Mouse (Mus musculus): ENCODE measurements around the gene Gnpnat1.
"Not testable (repeated sequence)": the region's sequence is repeated elsewhere in the genome, so short reads cannot be mapped to it uniquely, and the experiment has no call there.

The Gnpnat1 gene

DNA sequence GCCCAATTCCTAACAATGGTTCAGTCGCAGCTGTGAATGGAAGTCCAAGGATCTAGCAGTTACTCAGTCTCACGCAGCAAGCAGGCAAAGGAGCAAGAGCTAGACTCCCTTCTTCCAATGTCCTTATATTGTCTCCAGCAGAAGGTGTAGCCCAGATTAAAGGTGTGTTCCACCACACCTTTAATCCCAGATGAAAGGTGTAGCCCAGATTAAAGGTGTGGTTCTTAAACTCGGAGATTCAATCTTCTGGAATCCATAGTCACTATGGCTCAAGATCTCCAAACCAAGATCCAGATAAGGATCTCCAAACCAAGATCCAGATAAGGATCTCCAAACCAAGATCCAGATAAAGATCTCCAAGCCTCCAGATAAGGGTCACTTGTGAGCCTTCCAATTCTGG lies at the start of gene Gnpnat1:
Gene Gnpnat1 (minus strand): TSS at position 101 of the 400 bp plus-strand sequence.
- not testable (repeated sequence) for DNase-seq

DNA sequence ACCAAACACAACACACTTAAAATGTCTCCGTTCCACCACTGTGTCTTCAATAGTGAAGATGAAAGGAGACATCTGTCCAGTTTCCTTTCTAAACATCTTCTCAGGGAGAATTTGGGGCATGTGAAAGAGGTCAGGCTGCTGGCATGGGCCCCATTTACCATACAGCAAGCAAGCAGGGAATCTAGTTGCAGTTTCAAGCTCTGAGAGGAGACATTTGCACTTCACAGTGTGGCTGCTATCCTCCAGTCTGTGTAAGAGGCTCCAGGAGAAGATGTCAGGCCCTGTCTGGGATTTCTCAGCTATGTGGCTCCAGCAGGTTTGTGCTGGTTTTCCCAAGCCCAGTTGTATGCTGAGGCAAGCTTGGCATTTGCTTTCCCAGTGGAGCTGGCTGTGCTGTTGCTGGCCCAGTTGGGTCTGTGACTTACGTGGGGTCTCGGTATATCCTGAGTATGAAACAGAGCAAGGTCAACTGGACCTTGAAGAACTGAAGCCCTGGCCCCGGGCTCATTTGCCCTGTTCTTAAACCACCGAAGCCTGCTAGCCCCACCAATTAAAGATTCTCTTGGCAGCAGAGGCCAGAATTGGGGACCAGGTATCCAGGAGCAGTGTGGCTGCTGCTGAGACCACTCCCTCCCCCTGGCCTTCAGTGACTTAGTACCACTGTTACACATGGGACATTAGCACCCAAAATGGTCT lies 49.0 kb upstream of the Gnpnat1 start:
- DNase-seq, result peak; percentile 55

DNA sequence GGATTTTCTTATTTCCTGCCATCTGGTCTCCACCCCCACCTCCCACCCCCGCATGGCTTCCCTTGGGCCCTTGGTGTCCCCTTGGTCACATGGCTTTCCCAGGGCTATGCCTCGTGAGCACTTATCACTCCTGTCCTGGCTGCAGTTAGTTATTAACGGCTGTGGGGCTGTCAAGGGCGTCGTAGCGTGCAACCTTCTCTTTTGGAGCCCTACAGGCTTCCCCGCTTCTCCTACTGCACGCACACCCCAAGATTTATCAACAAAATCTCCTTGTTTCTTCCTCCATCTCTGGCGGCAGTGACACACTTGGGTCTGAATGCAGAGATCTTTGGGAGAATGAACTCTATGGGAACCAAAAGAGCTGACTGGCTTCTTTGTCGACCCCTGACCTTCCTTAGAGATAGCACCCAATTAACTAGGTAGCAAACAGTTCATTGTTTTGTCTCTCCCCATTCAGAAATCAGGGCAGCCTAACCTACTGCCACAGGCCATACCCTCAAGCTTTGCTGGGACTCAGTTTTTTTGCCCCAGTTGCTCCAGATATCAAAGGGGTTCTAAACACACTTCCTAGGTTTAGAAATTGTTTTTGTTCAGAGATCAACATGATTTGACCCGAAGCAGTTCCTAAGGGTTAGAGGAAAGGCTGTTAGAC lies 48.3 kb upstream of the Gnpnat1 start:
- peak; percentile 74 for DNase-seq

DNA sequence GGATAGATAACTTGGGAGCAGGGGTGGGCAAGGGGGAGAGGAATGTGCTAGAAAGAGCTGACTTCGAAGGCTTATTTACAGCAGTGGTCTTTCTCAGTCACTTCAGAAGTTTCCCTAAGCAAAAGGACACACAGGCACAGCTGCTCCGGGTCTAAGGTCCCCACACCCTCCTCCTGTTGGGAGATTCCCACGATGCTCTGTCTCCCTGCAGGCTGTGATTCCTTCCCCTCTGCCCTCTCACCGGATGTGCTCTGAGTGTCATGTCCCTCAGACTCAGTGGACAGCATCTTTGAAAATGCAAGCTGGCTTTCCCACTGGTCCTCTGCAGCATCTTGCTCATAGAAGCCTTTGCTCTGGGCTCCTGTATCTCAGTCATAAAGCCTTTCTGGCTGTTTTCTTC lies 47.4 kb upstream of the Gnpnat1 start:
- DNase-seq, result peak; percentile 41

DNA sequence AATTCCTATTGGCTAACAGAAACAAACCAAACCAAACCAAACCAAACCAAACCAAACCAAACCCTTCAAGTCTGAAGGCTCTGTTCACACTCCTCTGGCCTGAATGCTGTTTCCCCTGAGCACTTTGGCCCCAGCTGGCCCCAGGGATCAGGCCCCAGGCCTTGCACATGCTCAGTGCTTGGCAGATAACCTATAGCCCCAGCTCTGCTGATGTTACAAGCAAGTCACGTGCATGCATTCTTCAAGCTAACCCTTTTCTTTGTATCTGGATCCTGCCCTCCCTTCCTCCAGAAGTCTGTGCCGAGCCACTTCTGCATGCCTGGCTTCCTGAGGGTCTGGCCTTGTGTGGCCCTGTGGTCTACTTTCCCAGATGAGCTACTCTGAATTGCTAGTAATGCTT lies 46.4 kb upstream of the Gnpnat1 start:
- no peak for DNase-seq

DNA sequence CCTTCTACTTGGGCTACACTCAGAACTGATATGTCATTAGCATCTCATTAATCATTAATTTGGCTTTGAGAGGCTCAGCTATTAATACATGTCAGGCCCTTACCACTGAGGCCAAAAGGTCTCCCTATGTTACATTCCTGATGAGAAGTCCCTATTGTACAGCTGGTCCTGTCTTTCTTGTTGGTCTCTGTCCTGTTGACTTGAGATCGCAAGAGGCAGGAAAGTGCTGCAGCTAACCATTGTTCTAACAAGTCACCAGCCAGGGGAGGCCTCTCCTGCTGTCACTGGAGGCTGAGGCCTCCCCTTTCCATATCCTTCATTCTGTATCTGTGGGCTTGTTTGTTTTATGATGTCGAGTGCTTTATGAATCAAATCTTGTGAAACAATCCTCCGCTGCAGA lies 42.1 kb upstream of the Gnpnat1 start:
- no peak for DNase-seq

DNA sequence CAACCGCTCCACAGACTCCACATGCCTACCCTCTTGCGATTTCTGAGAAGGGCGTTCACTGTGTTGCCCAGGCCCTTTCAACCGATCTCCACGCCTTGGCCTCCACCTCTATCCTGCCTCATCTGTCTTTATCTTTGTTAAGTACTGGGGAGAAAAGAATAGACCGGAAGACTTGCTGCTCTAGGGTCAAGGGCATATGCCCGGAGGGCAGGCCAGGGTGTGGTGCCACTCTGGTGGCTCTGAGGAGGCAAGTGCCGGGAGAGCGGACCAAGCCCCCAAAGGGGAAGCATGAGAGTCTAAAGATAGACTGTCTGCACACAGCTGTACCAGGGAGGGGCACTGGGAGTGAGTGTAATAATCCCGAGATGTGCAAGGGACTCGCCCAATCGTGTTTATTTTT lies 40.7 kb upstream of the Gnpnat1 start:
- no peak for DNase-seq

DNA sequence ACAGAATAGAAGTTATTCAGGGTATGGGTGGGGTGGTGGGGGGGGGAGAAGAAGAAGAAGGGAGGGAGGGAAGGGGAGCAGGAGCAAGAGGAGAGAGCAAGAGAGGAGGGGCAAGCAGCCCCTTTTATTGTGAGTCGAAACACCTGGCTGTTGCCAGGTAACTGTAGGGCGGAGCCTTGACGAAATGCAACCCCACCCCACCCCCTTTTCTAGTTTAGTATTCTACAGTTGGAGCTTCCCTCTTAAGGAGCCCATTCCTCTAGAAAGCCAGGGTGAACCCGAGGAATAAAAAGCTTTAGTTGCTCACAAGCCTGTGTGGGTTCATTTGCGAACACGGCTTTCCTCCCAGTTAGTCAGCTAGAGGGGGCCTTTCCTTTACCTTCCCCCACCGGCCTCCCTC lies 40.2 kb upstream of the Gnpnat1 start:
- no peak for DNase-seq

DNA sequence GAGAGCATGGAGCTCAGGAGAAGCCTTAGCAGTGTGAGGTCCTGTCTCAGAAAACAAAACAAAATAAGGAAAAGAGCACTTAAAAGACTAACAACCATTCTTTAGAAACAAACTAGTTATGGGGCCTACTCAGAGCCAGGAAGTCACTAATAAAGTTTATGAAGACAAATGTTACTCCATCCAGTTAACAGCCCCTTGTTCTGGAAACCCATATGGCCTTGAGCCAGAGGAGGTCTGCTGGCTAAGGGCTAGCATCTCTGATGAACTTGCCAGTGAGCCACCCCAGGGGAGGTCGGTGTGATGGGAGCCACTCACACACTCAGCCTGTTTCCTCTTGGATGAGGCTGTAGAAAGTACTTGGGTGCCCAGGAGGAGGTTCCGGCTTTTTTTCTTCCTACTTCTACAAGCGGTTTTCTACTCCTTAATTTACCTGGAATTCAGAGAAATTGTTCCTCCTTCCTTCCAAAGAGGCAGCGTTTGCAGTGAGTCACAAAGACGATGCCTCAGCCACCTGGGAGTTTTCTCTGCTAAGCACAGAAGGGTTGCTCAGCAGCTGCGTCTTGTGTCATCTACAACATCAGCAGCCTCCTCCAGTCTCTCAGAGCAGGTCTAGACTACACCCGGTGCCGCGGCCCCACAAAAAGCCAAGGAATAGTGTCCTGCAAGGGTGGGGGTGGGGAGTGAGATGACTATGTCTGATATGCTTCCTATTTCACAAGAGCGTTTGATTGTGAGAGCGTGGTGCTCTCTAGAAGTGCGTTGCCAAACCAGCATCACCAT lies 38.3 kb upstream of the Gnpnat1 start:
- no peak for DNase-seq

DNA sequence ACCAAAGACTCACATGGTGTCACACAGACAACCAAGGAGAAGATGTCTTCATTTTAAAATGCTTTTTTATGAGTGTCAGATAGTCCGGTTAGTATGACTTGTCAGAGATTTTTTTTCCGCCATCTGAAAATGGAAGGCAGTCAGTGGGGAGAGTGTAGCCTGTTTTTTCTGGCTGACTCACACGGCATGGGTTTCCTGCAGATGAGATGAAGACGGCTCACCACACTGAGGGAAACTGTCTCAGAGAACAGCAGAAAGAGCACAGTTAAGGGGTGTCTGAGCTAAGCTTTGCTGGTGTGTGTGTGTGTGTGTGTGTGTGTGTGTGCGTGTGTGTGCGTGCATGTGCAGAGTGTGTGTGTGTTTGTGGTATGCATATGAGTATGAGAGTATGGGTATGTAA lies 36.6 kb upstream of the Gnpnat1 start:
- DNase-seq, result no peak

DNA sequence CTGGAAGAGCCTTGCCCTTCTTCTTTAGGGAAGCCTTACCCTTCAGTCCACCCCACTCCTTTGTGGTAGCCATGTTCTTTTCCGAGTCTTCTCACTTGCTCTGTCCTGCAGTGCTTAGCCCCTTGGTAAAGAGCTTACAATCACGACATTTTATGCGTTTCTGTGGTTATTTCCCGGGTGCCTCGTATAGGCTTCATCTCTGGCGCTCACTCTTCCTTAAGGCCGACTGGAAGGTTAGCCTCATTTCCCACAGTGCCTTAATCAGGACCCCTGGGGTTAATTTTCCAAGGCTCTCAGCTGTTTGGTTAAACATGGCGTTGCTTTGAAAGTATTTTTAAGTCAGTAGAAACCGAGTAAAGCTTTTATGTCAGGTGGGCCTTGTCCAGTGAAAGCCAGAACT lies 34.7 kb upstream of the Gnpnat1 start:
- DNase-seq, result no peak

DNA sequence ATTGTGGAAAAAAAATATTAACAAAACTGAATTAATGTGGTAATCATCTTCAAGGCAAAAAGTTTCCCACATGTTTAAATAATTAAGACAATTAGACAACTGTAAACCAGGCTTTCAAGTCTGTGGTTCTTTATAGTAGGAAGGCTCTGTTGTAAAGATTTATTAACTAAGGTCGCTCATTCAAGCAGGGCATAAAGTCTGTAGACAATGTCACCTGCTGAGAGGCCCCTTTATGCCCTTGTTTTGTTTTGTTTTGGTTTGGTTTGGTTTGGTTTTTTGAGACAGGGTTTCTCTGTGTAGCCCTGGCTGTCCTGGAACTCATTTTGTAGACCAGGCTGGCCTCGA lies 34.2 kb upstream of the Gnpnat1 start:
- DNase-seq, result no peak

DNA sequence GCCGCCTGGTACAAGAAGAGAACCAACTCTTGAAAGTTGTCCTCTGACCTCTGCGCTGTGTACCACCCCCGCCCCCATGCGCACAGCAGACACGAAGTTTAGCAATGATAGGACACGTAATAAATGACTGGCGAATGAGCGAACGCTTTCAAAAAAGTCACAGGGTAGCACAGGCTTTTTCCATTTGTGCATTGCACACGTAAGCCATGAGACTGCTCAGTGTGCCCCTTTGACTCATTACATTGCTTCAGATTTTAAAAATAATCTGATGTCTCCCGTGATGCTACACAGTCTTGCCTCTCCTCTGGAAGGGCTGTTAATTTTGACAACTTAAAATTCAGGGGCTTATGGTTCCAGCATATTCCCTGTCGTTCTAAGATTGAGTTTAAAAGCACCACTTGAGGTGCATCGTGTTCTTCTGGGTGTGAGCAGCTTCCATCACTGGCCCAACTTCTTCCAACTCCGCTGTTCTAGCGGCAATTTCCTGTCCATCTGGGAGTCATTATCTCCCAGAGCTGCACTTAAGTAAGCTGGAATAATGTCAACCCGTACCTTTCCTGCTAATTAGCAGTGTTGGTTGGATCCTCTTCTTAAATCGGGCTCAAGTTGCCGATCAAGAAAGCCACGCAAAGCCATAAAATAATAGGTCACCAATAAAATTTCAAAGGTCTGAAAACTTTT lies 33.7 kb upstream of the Gnpnat1 start:
- no peak for DNase-seq

DNA sequence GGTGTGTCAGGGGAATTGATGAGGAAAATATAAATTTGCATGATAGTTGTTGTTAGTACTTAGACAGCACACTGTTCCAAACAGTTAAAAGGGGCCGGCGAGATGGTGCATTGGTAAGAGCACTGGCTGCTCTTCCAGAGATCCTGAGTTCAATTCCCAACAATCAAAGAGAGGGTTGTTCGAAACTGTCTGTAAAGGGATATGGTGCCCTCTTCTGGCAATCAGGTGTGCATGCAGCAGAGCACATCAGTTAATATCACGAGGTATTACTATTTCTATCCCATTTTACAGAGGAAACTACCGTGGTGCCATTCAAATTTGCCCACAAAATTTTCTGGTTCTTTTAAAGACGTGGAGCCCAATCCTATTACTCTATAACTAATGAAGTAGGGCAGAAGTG lies 29.5 kb upstream of the Gnpnat1 start:
- DNase-seq, result no peak

DNA sequence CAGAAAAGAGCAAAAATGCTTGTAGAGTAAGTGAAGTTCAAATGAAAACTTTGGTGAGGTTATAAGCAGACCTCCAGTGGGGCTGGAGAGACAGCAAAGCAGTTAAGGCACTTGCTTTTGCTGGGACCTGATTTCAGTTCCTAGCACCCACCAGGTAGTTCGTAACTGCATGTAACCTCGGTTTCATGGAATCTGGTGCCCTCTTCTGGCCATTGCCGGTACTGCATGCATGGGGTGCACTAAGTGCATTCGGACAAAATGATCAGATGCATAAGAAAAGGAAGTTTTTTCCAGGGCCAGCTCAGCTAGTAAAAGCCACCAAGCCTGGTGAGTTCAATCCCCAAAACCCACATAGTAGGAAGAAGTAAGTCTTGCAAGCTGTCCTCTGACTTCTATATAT lies 27.3 kb upstream of the Gnpnat1 start:
- DNase-seq, result no peak

DNA sequence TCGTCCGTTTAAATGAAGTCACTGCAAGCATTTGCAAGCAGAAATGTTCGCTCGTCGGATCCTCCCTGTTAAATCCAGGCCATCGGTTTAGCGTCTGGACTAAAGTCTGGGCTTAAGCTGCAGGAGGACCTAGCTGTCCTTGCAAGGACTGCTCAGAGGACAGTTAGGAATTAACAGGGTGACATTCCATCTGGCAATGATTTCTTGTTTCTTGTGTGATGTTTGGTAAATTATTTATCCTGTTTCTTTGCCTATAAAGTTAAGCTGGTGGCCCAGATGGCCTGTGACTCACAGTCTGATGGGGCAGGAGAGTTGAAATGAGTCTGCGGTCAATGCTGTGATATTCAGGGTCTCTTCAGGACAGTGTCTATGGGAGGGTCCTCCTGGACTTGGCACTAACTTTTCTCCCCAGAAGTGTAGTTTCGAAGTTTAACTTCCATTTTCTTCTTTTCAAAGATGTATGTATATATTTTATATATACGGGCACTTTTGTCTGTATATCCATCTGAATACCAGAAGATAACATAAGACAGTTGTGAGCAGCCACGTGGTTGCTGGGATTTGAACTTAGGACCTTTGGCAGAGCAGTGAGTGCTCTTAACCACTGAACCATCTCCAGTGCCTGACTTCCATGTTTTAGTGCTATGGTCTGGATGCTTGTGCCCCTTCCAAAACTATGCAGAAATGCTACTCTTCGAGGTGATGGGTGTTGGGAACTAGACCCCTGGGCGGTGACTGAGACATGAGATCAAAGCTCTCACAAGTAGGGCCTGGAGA lies 25.5 kb upstream of the Gnpnat1 start:
- DNase-seq, result peak; percentile 59

DNA sequence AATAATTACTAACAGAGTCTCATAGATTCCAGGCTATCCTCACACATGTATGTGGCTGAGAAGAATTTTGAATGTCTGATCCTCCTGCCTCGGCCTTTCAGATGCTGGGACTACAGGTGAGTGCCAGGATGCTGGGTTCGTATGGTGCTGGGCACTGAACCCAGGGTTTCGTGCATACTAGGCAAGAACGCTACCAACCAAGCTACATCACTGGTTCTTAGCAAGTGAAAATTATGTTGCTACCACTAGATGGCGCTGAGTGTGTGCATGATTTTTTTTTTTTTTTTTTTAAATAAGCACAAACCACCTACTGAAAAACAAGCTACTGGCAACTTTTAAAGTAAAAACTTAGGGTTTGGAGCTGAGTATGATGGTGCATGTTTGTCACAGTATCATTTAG lies 18.5 kb upstream of the Gnpnat1 start:
- peak; percentile 31 for DNase-seq

DNA sequence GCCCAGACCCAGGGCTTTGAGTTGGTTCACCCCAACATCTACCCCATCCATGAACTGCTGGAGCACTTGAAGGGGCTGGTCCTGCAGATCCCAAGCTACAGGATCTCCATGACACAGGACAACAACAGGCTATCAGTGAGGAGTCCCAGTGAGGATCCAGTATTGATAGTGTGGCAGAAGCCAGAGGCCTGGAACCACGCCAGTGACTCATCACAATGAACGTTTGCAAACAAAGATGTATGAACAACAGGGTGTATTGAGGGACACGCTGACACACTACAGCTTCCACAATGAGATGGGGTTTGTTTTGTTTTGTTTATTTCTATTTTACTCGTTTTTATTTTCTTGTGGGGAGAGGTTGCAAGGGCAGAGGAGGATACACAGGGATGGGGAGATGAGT lies 17.7 kb upstream of the Gnpnat1 start:
- no peak for DNase-seq

DNA sequence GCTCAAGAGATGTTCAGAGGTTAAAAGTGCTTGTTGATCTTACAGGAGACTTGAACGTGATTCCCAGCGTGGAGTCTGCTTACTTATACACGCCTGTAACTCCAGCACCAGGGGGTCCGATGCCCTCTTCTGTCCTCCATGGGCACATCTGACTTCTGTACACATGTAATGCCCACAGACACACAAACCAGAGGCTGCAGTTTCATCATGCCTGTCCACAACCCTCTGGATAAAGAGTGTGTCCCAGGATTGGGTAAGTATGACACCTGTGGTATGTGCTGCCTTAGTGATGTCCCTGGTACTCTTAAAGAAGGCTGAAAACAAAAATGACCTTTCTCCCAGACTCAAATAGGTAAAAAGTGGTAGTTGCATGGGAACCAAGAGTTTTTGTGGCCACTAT lies 14.6 kb upstream of the Gnpnat1 start:
- DNase-seq, result no peak

DNA sequence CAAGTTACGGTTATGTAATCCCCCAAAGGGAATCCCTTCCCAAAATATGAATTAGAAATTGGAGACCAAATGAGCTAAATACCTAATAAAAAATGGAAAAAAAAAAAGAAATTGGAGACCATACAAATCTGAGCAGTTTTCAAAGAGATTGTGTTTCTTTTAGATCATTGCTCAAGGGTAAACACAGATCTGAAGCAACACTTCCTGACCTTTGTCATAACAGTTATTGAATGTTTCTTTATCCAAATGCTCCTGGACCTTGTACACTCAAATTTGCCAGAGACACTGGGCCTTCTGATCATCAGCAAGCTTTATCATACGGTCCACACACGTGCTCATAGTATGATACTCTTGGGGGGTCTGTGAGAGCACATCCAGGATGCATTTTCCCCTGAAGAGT lies 13.8 kb upstream of the Gnpnat1 start:
- DNase-seq, result no peak

DNA sequence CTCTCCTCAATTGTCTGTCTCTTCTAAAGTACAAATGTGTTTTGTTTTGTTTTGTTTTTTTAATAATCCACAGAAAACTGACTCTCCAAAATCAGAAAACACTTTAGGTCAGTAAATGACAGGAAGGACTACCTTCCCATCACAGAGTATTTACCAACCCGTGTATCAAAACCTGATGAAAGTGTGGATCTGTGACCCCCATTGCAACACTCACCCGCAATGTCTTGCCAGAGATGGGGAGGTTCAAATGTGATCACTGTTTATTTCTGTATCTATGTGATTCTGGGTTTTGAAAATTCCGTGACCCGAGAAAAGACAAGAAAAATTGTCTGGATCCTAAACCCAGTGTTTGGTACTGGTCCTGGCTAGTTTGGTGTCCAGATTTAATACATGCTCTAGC lies 11.6 kb upstream of the Gnpnat1 start:
- DNase-seq, result no peak

DNA sequence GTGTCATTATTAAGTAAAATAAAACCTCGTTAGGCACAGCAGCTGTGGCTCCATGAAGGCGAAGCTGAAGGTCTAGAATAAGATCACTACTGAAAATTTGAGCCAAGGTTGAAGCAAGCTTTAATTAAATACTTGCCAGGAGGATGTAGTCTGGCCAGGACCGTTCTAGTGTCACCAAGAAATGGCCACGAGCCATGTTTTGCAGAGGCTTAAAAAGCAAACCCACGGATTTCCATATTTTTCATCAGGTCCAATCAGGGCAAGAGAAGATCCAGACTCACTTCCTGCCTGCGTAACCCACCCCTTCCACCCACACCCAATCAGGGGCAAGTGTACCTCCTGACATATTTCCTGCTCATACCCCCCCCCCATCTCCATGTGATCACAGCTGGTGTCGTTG lies 1.1 kb downstream of the Gnpnat1 start:
- DNase-seq, result no peak

DNA sequence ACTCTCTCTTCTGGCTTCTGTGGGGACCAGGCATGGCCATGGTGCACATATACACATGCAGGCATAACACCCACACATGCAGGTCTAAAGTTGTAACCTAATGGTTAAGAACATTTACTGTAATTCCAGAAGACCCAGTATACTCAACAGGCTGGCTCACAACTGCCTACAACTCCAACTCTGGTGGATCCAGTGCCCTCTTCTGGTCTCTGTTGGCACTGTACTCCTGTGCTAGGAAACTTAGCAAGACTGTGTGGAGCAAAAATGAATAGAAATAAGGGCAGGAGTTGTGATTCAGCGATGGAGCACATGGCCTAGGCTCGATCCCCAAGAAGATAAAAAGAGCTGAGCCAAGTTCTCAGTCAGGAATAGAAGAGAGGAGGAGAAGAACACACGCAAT lies 4.9 kb downstream of the Gnpnat1 start:
- peak; percentile 53 for DNase-seq
